Mouse (Mus musculus) urinary bladder, adult 18-20 months (tissue): ENCODE results near the gene Gabbr1.
A peak's percentile ranks its signal among the peaks of the same experiment; 100 is the strongest.

Experiments used
- DNase-seq, 2 experiments: peaks; one replicate each; pipeline ENCODE4 v3.0.0; 2022; ENCODE audit warnings: low spot score in 2 of 2, mixed read lengths in 2 of 2

Gabbr1 gene

DNA sequence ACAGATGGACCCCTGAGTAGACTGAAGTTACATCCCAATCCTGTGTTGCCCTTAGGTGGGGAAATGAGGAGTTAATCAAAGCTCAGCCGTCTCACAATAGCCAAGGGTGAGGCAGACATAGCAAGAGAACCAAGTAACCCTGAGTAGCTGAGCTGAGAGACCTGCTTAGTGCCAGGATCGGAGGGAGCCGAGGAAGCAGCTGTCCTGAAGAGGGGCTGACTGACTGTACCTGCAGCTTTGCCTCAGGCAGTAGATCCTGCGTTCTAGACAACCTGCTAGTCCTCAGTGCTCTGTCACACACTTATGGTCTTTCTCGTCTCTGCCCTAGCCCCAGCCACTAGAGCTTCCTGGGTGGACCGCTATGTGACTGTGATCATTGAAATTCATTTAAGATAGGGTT, 29.4 kb downstream of the Gabbr1 start:
- DNase-seq = no peak

DNA sequence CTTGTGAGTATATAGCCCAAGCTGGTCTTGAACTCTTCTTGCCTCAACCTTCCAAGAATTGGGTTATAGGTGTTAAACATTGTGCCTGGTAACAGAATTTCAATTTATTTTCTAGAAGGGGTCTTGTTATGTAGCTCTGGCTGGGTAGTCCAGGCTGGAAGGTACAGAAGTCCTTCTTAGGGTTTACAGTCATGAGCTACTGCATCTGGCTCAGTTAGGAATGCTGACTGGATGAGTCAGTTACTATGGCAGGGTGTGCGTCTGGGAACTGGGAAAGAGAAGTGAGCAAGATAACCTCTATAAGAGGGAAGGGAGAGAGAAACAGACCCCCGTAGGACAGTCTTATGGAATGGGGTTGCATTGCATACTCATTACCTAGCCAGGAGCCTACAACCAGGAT, 30.0 kb downstream of the Gabbr1 start:
- DNase-seq = no peak

DNA sequence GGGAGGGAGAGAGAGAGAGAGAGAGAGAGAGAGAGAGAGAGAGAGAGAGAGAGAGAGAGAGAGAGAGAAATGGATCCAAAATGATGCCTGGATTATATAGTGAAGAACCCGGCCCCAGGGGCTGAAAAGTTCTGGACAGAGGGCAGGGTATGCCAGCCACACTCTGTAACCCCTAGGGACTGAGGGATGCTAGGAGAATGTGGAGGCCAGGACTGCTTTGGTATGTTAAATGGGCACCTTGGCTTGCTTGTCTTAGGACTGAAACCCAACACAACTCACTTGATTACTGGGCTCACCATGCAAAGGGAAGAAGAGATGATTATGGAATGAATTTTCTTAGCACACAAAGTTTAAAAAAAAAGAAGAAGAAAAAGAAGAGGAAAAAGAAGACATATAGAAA, 32.4 kb downstream of the Gabbr1 start:
- DNase-seq = no peak

DNA sequence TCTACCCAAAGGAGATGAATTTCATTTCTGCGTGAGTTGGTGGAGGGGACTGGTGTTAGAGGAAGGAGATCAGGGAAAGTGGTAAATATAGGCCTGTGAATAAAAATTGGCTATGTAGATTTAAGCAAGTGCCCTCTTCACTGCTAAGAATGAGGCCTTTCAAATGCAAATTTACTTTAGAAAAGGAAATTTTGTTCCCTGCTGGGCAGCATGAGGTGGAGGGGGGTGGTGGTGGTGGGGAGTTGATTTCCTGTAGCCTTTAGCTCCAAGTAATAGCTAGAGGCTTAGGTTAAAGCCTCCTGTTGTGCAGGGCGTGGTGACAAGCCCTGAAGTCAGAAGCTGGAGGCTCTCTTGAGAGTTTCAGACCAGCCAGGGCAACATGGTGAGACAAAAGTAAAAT, 33.2 kb downstream of the Gabbr1 start:
- DNase-seq = no peak

DNA sequence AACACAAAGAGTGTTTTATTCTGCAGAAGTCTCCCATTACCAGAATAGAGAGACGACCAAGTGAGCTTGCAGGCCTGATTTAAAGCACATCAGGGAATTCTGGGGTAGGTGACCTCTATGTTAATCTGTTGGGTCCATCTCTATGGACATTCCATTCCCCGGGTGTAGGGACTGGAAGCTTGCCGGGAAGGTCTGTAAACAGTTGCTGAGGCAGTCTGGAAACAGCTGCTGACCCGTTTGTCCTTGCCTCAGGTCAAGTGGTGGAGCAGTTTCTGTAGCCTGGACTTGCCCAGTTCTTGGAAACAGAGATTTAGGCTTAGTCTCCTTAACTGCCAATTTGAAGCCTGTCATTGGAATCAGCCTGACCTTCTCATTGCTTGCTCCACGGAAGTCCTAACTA, 34.4 kb downstream of the Gabbr1 start:
- no peak for DNase-seq

DNA sequence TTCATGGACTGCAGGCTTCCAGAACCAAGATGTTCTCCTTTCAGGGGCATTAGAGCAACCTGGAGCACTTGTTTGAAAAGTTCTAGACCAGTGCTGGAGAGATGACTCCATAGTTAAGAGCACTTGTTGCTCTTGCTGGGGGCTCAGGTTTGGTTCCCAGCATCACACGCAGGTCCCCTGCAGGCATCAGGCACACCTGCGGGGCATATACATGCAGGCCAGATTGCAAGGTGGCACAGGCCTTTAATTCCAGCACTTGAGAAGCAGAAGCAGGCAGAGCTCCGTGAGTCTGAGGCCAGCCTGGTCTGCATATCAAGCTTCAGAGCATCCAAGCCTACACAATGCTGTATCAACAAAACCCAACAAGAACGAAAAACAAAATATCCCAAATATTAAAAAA, 35.9 kb downstream of the Gabbr1 start:
- no peak for DNase-seq

DNA sequence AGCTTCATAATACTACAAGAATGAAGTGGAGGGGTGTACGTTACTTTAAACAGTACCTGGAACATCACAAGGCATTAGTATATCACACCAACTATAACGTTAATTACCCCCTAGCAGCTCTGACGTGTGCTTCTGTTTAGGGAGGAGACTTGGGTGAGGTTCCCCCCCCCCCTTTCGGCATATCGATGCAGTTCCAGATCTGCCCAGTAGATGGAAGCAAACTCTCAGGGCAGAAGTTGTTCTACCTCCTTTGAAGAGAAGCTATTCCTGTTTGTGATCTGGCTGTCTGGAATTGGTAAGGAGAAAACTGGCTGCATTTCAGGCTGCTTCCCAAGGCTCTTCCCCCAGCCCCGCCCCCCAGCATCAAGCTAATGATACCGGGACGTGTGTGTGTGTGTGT, 37.6 kb downstream of the Gabbr1 start:
- peak; percentile 20 to 25 for DNase-seq

DNA sequence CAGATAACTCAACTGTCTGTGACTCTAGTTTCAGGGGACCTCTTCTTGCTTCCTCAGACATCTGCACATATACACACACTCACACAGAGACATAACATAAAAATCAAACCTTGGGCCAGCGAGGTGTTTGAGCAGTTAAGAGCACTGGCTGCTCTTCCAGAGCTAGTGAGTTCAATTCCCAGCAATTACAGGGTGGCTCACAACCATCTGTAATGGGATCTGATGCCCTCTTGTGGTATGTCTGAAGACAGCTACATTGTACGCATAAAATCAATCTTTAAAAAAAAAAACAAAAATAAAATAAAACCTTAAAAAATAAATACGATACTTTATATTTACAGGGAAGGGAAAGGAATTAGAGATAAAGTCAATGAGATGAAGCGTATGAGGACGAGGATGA, 38.9 kb downstream of the Gabbr1 start:
- no peak for DNase-seq

DNA sequence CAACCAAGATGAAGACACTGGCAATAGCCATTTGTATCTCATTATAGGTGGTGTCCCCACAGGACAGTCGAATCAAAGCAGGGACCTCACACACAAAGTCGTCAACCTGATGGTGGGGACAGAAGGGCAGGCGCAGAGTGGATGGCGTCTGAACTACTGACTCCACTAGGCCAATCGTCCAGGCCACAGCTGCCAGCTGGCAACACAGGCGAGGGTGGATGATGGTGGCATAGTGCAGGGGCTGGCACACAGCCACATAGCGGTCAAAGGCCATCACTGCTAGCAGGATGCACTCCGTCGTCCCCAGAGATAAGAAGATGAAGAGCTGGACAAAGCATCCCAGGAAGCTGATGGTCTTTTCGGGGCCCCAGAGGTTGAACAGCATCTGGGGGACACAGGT, 39.8 kb downstream of the Gabbr1 start:
- no peak for DNase-seq

DNA sequence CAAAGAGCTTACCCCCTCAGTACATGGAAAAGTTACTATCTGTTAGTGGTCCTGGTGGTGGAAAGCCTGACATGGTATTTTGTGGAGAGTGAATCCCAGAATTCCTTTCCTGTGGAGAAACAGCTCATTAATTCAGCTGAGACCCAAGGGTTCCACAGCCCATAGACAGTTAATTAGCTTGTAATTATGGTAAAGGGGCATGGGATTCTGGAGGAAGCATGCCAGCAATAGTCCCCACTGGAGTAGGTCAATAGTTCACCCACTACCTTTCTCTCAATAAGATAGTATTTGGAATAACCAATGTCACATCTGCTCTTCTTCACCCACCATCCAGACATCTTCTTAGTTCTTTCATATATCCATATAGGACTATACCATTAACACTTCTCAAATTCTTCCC, 42.6 kb downstream of the Gabbr1 start, which contains the start of gene Olfr90:
TSS of gene Olfr90 (minus strand) at position 101 of the 400 bp plus-strand sequence.
- DNase-seq = no peak

DNA sequence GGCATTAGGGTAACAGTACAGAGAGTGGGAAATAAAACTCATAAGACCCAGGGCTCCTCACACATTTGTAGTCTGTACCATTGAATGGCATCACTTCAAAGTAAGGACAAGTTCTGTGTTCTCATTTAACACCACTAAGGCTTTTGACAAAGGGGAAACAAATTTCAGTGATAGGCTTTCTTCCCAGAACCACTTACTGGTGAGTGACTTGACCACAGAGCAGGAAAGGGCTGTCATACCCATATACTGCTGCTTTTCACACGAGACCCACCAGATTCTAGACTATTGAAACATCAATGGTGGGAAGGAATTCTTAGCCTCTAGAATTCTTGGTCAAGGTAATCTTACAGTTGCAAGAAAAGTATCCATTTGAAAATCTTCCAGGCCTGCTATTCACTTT, 46.4 kb downstream of the Gabbr1 start:
- no peak for DNase-seq

DNA sequence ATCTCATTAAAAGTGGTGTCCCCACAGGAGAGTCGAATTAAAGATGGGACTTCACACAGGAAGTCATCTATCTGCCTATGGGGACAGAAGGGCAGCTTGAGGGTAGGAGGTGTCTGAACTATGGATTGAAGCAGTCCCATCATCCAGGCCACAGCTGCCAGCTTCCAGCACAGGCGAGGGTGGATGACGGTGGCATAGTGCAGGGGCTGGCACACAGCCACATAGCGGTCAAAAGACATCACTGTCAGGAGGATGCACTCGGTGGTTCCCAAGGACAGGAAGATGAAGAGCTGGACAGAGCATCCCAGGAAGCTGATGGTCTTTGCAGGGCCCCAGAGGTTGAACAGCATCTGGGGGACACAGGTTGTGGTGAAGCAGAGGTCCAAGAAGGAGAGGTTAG, 47.5 kb downstream of the Gabbr1 start:
- DNase-seq = no peak

DNA sequence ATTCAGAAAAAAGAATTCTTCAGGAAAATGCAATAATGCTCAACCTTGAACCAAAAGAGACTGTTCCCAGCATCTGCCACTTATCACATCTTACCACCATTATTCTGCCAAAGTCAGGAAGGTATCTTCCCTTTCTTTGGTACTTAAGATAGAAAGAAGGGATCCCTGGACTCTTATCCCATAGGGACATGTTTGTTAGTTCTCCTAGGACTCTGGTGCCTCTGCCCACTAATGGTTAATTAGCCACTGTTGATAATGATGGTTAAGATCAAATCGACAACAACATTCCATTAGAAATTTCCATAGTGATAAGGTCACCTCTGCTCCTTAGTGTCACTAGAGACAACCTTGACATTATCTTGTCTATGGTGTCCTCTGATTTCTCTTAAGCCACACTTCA, 52.4 kb downstream of the Gabbr1 start, which contains the start of gene Olfr91:
TSS of gene Olfr91 (minus strand) at position 101 of the 400 bp plus-strand sequence.
- DNase-seq = no peak

DNA sequence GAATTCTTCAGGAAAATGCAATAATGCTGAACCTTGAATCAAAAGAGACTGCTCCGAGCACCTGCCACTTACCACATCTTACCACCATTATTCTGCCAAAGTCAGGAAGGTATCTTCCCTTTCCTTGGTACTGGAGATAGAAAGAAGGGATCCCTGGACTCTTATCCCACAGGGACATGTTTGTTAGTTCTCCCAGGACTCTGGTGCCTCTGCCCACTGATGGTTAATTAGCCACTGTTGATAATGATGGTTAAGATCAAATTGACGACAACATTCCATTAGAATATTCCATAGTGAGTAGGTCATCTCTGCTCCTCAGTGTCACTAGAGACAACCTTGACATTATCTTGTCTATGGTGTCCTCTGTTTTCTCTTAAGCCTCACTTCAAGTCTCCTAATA, 74.2 kb downstream of the Gabbr1 start, which contains the start of gene Olfr92:
TSS of gene Olfr92 (minus strand) at position 101 of the 400 bp plus-strand sequence.
- DNase-seq = no peak
